Mouse (Mus musculus): ENCODE measurements at regions not wholly inside any gene's neighbourhood (a gene's known extent, or its start where the extent isn't known, plus 50 kb on each side); places are given as distances from the start of the nearest gene placed in this dataset.

DNA sequence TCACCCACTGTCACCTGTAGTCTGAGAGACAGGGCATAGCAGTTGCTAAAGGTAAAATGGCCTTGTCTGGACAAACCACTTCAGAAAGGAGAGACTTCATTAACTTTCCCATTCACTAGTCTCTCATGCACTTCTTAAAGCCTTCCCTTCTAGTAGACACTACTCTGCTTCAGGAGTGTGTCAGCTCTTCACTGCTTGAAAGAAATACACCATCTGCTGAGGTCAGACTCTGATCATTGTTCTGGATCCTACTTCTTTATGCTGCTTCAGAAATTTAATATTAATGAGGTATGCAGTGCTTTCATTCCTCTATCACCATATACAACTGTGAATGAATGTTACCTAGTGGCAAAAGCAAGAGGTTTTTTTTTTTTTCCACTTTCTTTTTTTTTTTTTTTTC is 277.2 kb upstream of the Hs3st5 start:
- H3K9me3 ChIP-seq (replicated peaks; ENCODE audit: control insufficient read depth, low read length): no peaks in the 10 kb centered on the region
- no peak overlapping the region for H3K27ac ChIP-seq (ENCODE audit: low read depth, low read length)
- H3K36me3 ChIP-seq (ENCODE audit: control insufficient read depth, insufficient read depth, low read length): no peaks in the 10 kb centered on the region
- H3K4me3 ChIP-seq (ENCODE audit: low read depth, low read length): no peak overlapping the region
- H3K9ac ChIP-seq (ENCODE audit: low read length): no peak overlapping the region
- DNase-seq (ENCODE audit: low spot score) (peak; percentile 5), ATAC-seq (peak; percentile 44; the same call in 1 of the 2 replicates)
- H3K4me1 ChIP-seq (ENCODE audit: control insufficient read depth, insufficient read depth, low read length): no peaks in the 10 kb centered on the region
- no peak overlapping the region for H3K4me2 ChIP-seq (ENCODE audit: low read length)
- no peaks in the 10 kb centered on the region for H3K27me3 ChIP-seq (replicated peaks; ENCODE audit: control insufficient read depth, insufficient read depth, low read length)

GRCm38 (mm10) chr10:36239486-36239885 is 267.1 kb upstream of the Hs3st5 start:
- Histone ChIP-seq H3K4me3 (ENCODE audit: low read depth, low read length) (no peak overlapping the region), H3K9me3 (replicated peaks; ENCODE audit: control insufficient read depth, low read length) (no peaks in the 10 kb centered on the region), H3K4me2 (ENCODE audit: low read length) (no peak overlapping the region), H3K9ac (ENCODE audit: low read length) (no peak overlapping the region), H3K27me3 (replicated peaks; ENCODE audit: control insufficient read depth, insufficient read depth, low read length) (no peaks in the 10 kb centered on the region), H3K4me1 (ENCODE audit: control insufficient read depth, insufficient read depth, low read length) (no peaks in the 10 kb centered on the region), H3K36me3 (ENCODE audit: control insufficient read depth, insufficient read depth, low read length) (no peaks in the 10 kb centered on the region), H3K27ac (ENCODE audit: low read depth, low read length) (no peak overlapping the region)
- 92% methylated on average over 3 of the region's 3 CpGs for WGBS
- DNase-seq (ENCODE audit: low spot score) (no peak), ATAC-seq (no peak)

DNA sequence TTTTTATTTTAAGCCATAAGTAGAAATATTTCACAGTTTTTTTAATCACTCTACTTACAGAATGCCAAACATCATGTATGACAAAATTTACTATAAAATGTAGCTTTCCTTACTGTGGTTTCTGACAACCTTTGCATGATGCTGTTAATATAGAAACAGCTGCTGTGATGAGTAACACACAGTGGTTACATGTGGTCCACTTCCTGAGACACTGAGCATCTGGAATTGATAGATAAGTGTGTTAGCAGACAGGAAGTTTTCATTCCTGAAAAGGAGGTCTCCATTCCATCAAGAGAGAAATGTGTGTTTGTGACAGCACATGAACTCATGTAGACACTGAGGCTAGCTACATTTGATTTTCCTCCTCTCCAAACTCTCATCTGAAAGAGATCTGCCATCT is 258.2 kb upstream of the Hs3st5 start:
- no peak overlapping the region for H3K27ac ChIP-seq (ENCODE audit: low read depth, low read length)
- H3K9me3 ChIP-seq (replicated peaks; ENCODE audit: control insufficient read depth, low read length): no peaks in the 10 kb centered on the region
- H3K9ac ChIP-seq (ENCODE audit: low read length): no peak overlapping the region
- ATAC-seq: no peak
- H3K36me3 ChIP-seq (ENCODE audit: control insufficient read depth, insufficient read depth, low read length): no peaks in the 10 kb centered on the region
- DNase-seq (ENCODE audit: low spot score): no peak
- H3K4me2 ChIP-seq (ENCODE audit: low read length): no peak overlapping the region
- H3K4me1 ChIP-seq (ENCODE audit: control insufficient read depth, insufficient read depth, low read length): no peaks in the 10 kb centered on the region
- H3K4me3 ChIP-seq (ENCODE audit: low read depth, low read length): no peak overlapping the region
- no peaks in the 10 kb centered on the region for H3K27me3 ChIP-seq (replicated peaks; ENCODE audit: control insufficient read depth, insufficient read depth, low read length)
